Mouse (Mus musculus) ovary, adult 18-20 months (tissue): ENCODE data around the gene Nol7.

Experiments used
- DNase-seq: peaks from one replicate; pipeline ENCODE4 v3.0.0; 2022; ENCODE audit warnings: low spot score, mixed read lengths

Gene Nol7

DNA sequence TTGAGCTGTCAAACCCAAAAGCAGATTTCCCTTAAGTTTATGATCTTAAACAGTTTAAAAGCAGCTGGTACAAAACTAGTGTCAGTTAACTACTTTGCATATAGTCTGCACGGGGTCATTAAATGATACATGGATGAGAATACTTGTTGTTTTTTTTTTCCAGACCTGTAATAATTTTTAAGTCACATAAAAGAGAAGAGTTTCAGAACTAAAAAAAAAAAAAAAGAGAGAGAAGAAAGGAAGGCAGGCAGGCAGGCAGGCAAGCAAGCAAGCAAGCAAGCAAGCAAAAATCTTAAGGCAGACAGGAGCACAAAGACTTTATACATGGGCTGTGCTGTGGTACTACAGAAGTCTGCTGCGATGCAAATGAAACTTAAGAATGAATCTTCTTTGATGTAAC is 35.2 kb downstream of the Nol7 start:
- DNase-seq = no peak

DNA sequence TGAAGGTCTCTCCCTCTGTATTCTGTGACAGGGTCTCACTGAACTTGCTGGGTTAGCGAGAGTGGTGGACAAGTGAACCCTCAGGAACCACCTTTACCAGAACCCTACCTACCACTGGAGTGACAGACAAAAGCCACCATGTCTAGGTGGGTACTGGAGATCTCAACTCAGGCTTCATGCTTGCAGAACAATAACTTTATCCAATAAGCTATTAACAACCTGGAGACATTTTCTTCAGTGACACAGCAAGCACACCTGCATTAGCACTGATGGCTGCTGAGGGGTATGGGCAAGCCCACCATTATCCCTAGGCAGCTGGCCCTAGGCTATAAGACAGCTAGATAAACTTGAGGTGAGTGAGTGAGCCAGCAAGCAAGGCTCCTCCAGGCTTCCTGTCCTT is 42.2 kb downstream of the Nol7 start:
- DNase-seq = no peak

DNA sequence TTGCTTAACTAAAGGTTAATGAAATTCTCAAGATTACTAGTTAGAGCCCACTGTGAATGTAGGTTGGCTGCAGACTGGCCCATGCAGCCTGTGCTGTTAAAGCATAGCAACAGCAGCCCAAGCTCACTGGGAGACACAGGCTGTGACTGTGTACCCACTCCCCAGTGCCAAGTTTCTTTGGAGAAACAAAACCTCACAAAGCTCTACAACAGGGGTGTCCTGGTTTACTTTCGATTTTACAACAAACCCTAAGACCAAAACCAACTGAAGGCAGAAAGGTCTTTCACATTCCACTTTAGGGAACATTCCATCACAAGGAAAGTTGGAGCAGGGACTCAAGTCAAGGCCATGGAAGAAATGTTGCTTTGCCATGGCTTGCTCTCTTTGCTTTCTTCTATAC is 44.4 kb downstream of the Nol7 start:
- no peak for DNase-seq

DNA sequence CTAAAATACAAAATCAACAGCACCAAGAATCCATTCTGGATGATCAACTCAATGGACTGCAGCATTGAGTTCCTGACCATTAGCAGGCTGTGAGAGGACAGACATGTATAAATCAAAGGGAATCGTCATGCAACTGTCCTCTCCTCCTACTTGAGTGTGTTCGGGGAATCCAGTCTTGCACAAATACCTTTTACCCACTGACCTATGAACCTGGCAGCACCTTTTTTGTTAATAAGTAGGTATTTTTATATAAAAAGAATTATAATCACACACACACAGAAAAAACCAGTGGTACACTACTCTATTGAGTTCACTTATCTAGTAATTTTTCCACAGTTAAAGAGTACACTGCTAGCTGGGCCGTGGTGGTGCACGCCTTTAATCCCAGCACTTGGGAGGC is 45.5 kb downstream of the Nol7 start:
- no peak for DNase-seq

DNA sequence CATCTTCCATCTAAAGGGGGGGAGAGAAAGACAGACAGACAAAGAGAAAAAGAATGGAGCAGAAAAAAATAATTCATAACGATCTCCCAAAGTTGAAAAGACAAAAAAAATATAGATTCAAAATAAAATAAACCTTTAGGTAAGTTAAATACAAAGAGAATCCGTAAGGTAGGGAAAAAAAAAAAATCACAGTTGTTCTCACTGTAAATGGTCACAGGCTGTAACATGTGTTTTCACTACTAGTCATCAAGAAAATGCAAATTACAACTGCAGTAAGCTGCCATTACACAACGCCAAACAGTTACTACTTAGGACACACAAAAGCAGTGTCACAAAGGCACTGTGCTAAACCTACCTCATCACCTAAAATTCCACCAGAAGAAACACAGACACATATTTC is 46.5 kb downstream of the Nol7 start:
- no peak for DNase-seq

DNA sequence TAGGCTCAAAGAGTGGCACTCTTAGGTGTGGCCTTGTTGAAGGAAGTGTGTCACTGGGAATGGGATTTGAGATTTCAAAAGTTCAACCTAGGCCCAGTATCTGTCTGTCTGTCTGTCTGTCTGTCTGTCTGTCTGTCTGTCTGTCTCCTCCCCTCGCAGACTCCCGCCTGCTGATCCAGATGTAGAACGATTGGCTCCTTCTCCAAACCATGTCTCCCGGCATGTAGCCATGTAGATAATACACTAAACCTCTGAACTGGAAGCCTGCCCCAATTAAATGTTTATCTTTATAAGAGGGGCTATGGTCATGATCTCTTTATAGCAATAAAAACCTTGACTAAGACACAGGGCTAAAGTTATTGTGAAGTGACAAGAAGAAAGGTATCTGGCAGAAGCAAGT is 47.6 kb downstream of the Nol7 start:
- DNase-seq = no peak

DNA sequence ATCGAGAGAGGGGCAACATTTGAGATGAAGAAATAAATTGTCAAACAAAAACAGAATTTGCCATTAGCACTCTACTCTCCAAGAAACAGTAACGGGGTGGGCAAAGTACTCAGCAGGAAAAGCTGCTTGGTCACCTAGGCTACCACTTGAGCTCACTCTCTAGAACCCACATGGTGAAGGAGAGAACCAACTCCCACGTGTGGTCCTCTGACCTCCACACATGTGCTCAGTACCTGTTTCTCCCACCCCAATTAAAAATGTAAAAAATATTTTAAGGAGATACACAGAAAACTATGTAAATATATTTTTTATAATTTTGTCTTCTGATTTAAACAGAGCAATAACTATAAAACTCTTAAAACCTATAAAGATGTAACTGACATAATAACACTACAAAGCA is 49.5 kb downstream of the Nol7 start:
- no peak for DNase-seq

DNA sequence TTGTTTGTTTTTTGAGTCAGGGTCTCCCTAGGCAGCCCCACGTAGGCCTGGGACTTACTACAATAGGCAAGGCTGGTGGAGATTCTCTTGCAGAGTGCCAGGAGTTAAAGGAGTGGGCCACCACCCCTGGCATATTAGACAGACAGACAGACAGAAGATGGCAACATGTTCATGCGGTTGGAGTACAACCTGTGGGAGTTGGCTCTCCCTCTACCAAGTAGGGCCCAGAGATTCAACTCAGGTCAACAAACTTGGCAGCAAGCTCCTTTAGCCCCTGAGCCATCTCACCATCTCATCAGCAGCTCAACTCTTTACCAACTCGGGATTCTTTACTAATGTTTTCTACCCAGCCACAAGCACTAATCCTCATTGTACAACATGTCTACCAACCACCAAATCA is 52.5 kb downstream of the Nol7 start:
- no peak for DNase-seq

DNA sequence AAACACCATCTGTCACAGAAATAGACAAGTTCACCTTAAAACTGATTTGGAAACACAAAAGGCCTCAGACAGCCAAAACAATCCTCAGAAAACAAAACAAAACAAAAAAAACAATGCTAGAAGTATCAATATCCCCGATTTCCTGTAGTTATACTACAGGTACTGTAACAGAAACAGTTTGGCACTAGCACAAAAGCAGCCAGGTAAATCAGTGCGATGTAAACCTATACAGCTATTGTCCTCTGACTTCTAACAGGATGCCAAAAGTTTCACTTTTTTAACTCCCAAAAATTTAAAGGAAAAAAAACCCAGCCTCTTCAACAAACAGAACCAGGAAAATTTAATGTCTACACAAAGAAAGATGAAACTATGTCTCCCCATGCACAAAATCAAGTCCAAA is 54.0 kb downstream of the Nol7 start:
- no peak for DNase-seq

DNA sequence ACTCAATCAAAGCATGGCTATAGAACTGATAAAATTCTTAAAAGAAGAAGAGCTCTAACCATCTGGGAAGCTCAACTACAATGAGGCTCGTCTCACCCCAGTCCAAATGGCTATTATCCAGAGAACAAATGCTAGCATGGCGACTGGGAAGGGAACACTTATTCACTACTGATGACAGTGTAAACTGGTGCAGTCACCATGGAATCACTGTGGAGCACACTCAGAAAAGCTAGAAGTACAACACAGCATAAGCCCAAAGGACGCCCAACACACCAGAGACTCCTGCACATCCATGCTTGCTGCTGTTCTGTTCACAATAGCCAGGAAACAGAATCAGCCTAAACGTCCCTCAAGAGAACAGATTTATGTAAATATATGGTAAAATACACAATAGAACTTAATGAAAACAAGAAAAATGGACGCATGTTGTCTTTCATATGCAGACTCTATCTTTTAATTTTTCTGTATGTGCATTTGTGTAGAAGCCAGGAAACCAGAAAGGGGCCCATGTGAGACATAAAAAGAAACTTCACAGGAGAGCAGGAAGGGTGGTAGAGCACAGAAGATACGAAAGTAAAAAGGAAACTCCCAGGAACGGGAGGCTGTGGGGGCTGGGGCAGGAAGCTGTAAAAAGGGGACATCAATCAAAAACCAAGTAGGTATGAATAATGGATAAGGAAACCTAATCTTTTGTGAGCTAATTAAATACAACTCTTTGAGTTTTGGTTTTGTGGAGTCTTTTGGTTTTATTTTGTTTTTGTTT is 54.8 kb downstream of the Nol7 start:
- no peak for DNase-seq

DNA sequence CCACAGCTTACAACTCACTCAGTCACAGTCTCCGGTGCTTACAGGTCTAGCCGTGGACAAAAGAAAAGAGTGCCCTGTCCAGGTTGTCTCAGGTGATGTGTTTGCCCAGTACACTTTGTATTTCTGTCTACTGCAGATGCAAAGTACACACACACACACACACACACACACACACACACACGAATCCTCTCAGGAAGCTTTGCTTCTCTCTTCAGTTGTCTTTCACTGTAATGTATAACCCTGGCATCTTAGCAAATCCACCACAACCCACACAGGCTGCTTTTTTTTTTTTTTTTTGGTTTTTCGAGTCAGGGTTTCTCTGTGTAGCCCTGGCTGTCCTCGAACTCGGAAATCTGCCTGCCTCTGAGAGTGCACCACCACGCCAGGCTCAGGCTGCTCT is 56.2 kb downstream of the Nol7 start:
- no peak for DNase-seq
